Mouse (Mus musculus): ENCODE measurements around the gene Usp20. TPM values are rescaled to one million over a fixed set of nuclear protein-coding genes. Genes with fewer than 3 reads are reported as not detected.

Gene Usp20
- total and polyA plus RNA-seq, 2 experiments from 2014 or later: 31.2 to 78.4 TPM

GRCm38 (mm10) chr2:31026642-31027041, 44.6 kb downstream of the Usp20 start:
- H3K36me3 ChIP-seq (replicated peaks; ENCODE audit: control insufficient read depth, insufficient read depth, low read length): peaks cover 49% of the 10 kb centered on the region
- ATAC-seq (ENCODE audit: insufficient read depth, low read depth) (peak; percentile 34; the same call in 1 of the 2 replicates), DNase-seq (ENCODE audit: low spot score) (peak; percentile 24)
- no peak overlapping the region for H3K4me2 ChIP-seq (ENCODE audit: low read depth, low read length)
- H3K9me3 ChIP-seq (replicated peaks; ENCODE audit: control insufficient read depth, low read length): no peaks in the 10 kb centered on the region
- no peak for TF ChIP-seq EP300 (IDR thresholded peaks at IDR 0.05; ENCODE audit: low read depth)
- no peak for TF ChIP-seq CTCF (IDR thresholded peaks at IDR 0.05; ENCODE audit: low read depth)
- H3K27ac ChIP-seq (ENCODE audit: low read depth): peak overlapping the region; percentile 64
- WGBS: 26% methylated on average over 8 of the region's 8 CpGs
- H3K9ac ChIP-seq (replicated peaks; ENCODE audit: low read depth, low read length): no peak overlapping the region
- no peaks in the 10 kb centered on the region for H3K4me1 ChIP-seq (ENCODE audit: control insufficient read depth, insufficient read depth)
- H3K27me3 ChIP-seq (ENCODE audit: control insufficient read depth, insufficient read depth, low read length): no peaks in the 10 kb centered on the region
- no peak overlapping the region for H3K4me3 ChIP-seq (ENCODE audit: low read depth, low read length)

DNA sequence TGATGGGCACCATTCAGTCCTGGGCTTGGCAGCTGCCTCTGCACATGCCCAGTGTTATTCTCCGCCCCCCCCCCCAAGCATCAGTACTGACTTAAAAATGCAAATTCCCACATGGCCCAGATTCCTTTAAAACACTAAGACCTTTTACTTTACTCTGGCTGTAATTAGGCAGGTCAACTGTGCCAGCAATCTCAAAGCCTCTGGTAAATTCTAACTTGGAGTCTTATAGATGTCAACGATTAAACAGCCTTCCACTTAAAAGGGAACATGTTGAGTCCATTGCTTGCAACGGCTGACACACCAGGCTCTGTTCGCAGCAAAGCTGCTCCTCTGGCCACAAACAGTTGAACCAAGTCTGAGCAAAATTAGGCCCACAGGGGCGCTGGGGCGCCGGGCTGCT, 49.9 kb downstream of the Usp20 start:
- Histone ChIP-seq H3K4me1 (ENCODE audit: control insufficient read depth, insufficient read depth) (no peaks in the 10 kb centered on the region), H3K36me3 (replicated peaks; ENCODE audit: control insufficient read depth, insufficient read depth, low read length) (peaks cover 85% of the 10 kb centered on the region), H3K4me2 (ENCODE audit: low read depth, low read length) (no peak overlapping the region), H3K27me3 (ENCODE audit: control insufficient read depth, insufficient read depth, low read length) (no peaks in the 10 kb centered on the region), H3K4me3 (ENCODE audit: low read depth, low read length) (no peak overlapping the region), H3K27ac (ENCODE audit: low read depth) (no peak overlapping the region), H3K9ac (replicated peaks; ENCODE audit: low read depth, low read length) (no peak overlapping the region), H3K9me3 (replicated peaks; ENCODE audit: control insufficient read depth, low read length) (no peaks in the 10 kb centered on the region)
- DNase-seq (ENCODE audit: low spot score) (no peak), ATAC-seq (ENCODE audit: insufficient read depth, low read depth) (no peak)
- no peak for TF ChIP-seq CTCF (IDR thresholded peaks at IDR 0.05; ENCODE audit: low read depth)
- no peak for TF ChIP-seq EP300 (IDR thresholded peaks at IDR 0.05; ENCODE audit: low read depth)
- 90% methylated on average over 7 of the region's 7 CpGs for WGBS

GRCm38 (mm10) chr2:31036811-31037210, 54.7 kb downstream of the Usp20 start:
- Histone ChIP-seq H3K4me3 (ENCODE audit: low read depth, low read length) (no peak overlapping the region), H3K9me3 (replicated peaks; ENCODE audit: control insufficient read depth, low read length) (no peaks in the 10 kb centered on the region), H3K9ac (replicated peaks; ENCODE audit: low read depth, low read length) (no peak overlapping the region), H3K27me3 (ENCODE audit: control insufficient read depth, insufficient read depth, low read length) (no peaks in the 10 kb centered on the region), H3K4me1 (ENCODE audit: control insufficient read depth, insufficient read depth) (no peaks in the 10 kb centered on the region), H3K4me2 (ENCODE audit: low read depth, low read length) (no peak overlapping the region), H3K27ac (ENCODE audit: low read depth) (no peak overlapping the region), H3K36me3 (replicated peaks; ENCODE audit: control insufficient read depth, insufficient read depth, low read length) (peaks cover 92% of the 10 kb centered on the region)
- ATAC-seq (ENCODE audit: insufficient read depth, low read depth): no peak
- DNase-seq (ENCODE audit: low spot score): no peak
- TF ChIP-seq CTCF (IDR thresholded peaks at IDR 0.05; ENCODE audit: low read depth) (no peak), EP300 (IDR thresholded peaks at IDR 0.05; ENCODE audit: low read depth) (no peak)
- 88% methylated on average over 6 of the region's 6 CpGs for WGBS

DNA sequence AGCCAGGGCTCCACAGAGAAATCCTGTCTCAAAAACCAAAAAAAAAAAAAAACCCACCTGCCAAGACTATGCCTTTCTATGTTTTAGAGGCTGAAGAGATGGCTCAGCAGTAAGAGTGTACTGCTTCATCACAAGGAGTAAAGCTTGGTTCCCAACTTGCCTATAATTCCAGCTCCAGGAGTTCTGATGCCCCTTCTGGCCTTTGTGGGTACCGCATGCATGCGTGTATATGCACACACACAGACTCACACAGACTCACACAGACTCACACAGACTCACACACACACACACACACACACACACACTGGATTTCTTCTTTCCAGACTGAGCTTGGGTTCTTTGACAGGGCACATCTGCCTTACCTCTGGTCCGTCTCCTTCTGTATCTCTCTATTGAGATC, 58.0 kb downstream of the Usp20 start:
- WGBS: 98% methylated on average over 3 of the region's 3 CpGs
- peaks cover 76% of the 10 kb centered on the region for H3K36me3 ChIP-seq (replicated peaks; ENCODE audit: control insufficient read depth, insufficient read depth, low read length)

GRCm38 (mm10) chr2:31040487-31040886, 58.4 kb downstream of the Usp20 start:
- H3K4me1 ChIP-seq (ENCODE audit: control insufficient read depth, insufficient read depth): no peaks in the 10 kb centered on the region
- H3K4me2 ChIP-seq (ENCODE audit: low read depth, low read length): no peak overlapping the region
- H3K9ac ChIP-seq (replicated peaks; ENCODE audit: low read depth, low read length): no peak overlapping the region
- ATAC-seq (ENCODE audit: insufficient read depth, low read depth) (no peak), DNase-seq (ENCODE audit: low spot score) (no peak)
- H3K4me3 ChIP-seq (ENCODE audit: low read depth, low read length): no peak overlapping the region
- no peaks in the 10 kb centered on the region for H3K27me3 ChIP-seq (ENCODE audit: control insufficient read depth, insufficient read depth, low read length)
- 84% methylated on average over 3 of the region's 3 CpGs for WGBS
- no peaks in the 10 kb centered on the region for H3K9me3 ChIP-seq (replicated peaks; ENCODE audit: control insufficient read depth, low read length)
- peaks cover 76% of the 10 kb centered on the region for H3K36me3 ChIP-seq (replicated peaks; ENCODE audit: control insufficient read depth, insufficient read depth, low read length)
- no peak overlapping the region for H3K27ac ChIP-seq (ENCODE audit: low read depth)
- no peak for TF ChIP-seq CTCF (IDR thresholded peaks at IDR 0.05; ENCODE audit: low read depth)
- no peak for TF ChIP-seq EP300 (IDR thresholded peaks at IDR 0.05; ENCODE audit: low read depth)

More for the DNA sequence above, 58.0 kb downstream of the Usp20 start:
- TF ChIP-seq EP300 (IDR thresholded peaks at IDR 0.05; ENCODE audit: low read depth): no peak
- TF ChIP-seq CTCF (IDR thresholded peaks at IDR 0.05; ENCODE audit: low read depth): 0 out of 2 replicates have a peak, but pooled peaks have one; percentile 2
- no peaks in the 10 kb centered on the region for H3K9me3 ChIP-seq (replicated peaks; ENCODE audit: control insufficient read depth, low read length)
- H3K4me2 ChIP-seq (ENCODE audit: low read depth, low read length): no peak overlapping the region
- DNase-seq (ENCODE audit: low spot score) (no peak), ATAC-seq (ENCODE audit: insufficient read depth, low read depth) (no peak)
- no peak overlapping the region for H3K9ac ChIP-seq (replicated peaks; ENCODE audit: low read depth, low read length)
- H3K4me3 ChIP-seq (ENCODE audit: low read depth, low read length): no peak overlapping the region
- H3K4me1 ChIP-seq (ENCODE audit: control insufficient read depth, insufficient read depth): no peaks in the 10 kb centered on the region
- no peaks in the 10 kb centered on the region for H3K27me3 ChIP-seq (ENCODE audit: control insufficient read depth, insufficient read depth, low read length)
- H3K27ac ChIP-seq (ENCODE audit: low read depth): no peak overlapping the region

DNA sequence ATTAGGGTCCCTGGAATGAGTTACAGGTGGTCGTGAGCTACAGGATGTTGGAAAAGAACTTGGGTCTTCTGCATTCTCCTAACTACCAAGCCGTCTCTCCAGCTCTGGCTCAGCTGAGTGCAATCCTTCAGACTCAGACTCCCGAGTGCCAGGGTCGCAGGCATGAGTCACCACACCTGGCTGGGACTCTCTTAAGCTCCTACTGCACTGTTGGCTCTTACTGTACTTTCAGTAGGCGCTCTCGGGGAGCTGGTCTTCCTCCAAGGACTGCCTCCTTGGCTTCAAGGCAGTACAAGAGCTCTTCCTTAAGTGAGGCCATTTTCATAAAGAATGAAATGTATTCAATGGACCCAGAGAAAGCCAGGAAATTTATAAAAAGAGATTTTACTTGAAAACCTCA, 59.3 kb downstream of the Usp20 start:
- ATAC-seq (ENCODE audit: insufficient read depth, low read depth) (no peak; the same call in 1 of the 2 replicates), DNase-seq (ENCODE audit: low spot score) (no peak)
- H3K36me3 ChIP-seq (replicated peaks; ENCODE audit: control insufficient read depth, insufficient read depth, low read length): peaks cover 75% of the 10 kb centered on the region
- H3K4me3 ChIP-seq (ENCODE audit: low read depth, low read length): no peak overlapping the region
- H3K27me3 ChIP-seq (ENCODE audit: control insufficient read depth, insufficient read depth, low read length): no peaks in the 10 kb centered on the region
- H3K4me2 ChIP-seq (ENCODE audit: low read depth, low read length): no peak overlapping the region
- TF ChIP-seq CTCF (IDR thresholded peaks at IDR 0.05; ENCODE audit: low read depth) (no peak), EP300 (IDR thresholded peaks at IDR 0.05; ENCODE audit: low read depth) (no peak)
- H3K9ac ChIP-seq (replicated peaks; ENCODE audit: low read depth, low read length): no peak overlapping the region
- 88% methylated on average over 6 of the region's 6 CpGs for WGBS
- no peak overlapping the region for H3K27ac ChIP-seq (ENCODE audit: low read depth)
- H3K4me1 ChIP-seq (ENCODE audit: control insufficient read depth, insufficient read depth): no peaks in the 10 kb centered on the region
- H3K9me3 ChIP-seq (replicated peaks; ENCODE audit: control insufficient read depth, low read length): no peaks in the 10 kb centered on the region

Measured in heart, postnatal 0 days (tissue).